Mouse (Mus musculus) layer of hippocampus, adult 8-10 months (tissue): ENCODE results near the gene Acsbg2. TPM values are rescaled to one million over a fixed set of nuclear protein-coding genes. Genes with fewer than 3 reads are reported as not detected.
A peak's percentile ranks its signal among the peaks of the same experiment; 100 is the strongest.

ENCODE experiments used
- DNase-seq, 2 experiments: peaks; one replicate each; pipeline ENCODE4 v3.0.0; 2022; ENCODE audit warnings: low spot score in 2 of 2
- total RNA-seq, 4 experiments: library from RNA; stranded (reverse); gene quantifications; 2 replicates each; pipeline ENCODE4 v1.2.4; 2022

Gene Acsbg2
- total RNA-seq, 4 experiments from 2014 or later = not detected

GRCm38 (mm10) chr17:56822380-56822779 is 51.9 kb downstream of the Acsbg2 start:
- DNase-seq = no peak

- DNase-seq = peak; percentile 52
Measured at GRCm38 (mm10) chr17:56819694-56820111, 54.5 kb downstream of the Acsbg2 start.

GRCm38 (mm10) chr17:56819032-56819545 is 55.2 kb downstream of the Acsbg2 start:
- DNase-seq = no peak

- DNase-seq = no peak
Measured at GRCm38 (mm10) chr17:56818067-56818636, 56.1 kb downstream of the Acsbg2 start.

GRCm38 (mm10) chr17:56815057-56815345 is 59.2 kb downstream of the Acsbg2 start:
- DNase-seq = no peak

GRCm38 (mm10) chr17:56814316-56815056 is 59.8 kb downstream of the Acsbg2 start:
- peak; percentile 88 for DNase-seq

- DNase-seq = peak; percentile 81 to 82
Measured at GRCm38 (mm10) chr17:56810245-56810644, 64.0 kb downstream of the Acsbg2 start.

GRCm38 (mm10) chr17:56808518-56808917 is 65.7 kb downstream of the Acsbg2 start:
- peak; percentile 67 to 84 for DNase-seq

- DNase-seq = no peak
Measured at GRCm38 (mm10) chr17:56805784-56806183, 68.5 kb downstream of the Acsbg2 start.

- DNase-seq = no peak
Measured at GRCm38 (mm10) chr17:56804952-56805351, 69.3 kb downstream of the Acsbg2 start.

- DNase-seq = no peak
Measured at GRCm38 (mm10) chr17:56802065-56802464, 72.2 kb downstream of the Acsbg2 start.

- no peak for DNase-seq
Measured at GRCm38 (mm10) chr17:56799276-56799675, 75.0 kb downstream of the Acsbg2 start.

GRCm38 (mm10) chr17:56793614-56794319 is 80.5 kb downstream of the Acsbg2 start:
- no peak for DNase-seq

Other genes with a start within 250 kb of the Acsbg2 start
- 10 to 100 TPM; 56.0 to 64.2 (median 59.3) TPM for gene Lonp1, start 247.6 kb downstream of the Acsbg2 start, total RNA-seq
- 1 to 10 TPM in 2 of 4 experiments, under 1 TPM in 2; 0.48 to 1.8 (median 1.2) TPM for gene Catsperd, start 246.3 kb downstream of the Acsbg2 start, total RNA-seq
- 10 to 100 TPM; 89.0 to 93.5 (median 93.0) TPM for gene Ranbp3, start 201.2 kb downstream of the Acsbg2 start, total RNA-seq
- gene Ndufa11, start 156.7 kb downstream of the Acsbg2 start, total RNA-seq = 100 to 1,000 TPM; 161 to 224 (median 198) TPM
- 10 to 100 TPM; 10.3 to 15.4 (median 12.5) TPM for gene Vmac, start 156.4 kb downstream of the Acsbg2 start, total RNA-seq
- 1 to 10 TPM; 2.3 to 3.3 (median 2.6) TPM for gene Nrtn, start 116.9 kb downstream of the Acsbg2 start, total RNA-seq
- 10 to 100 TPM; 65.0 to 75.5 (median 71.4) TPM for gene Dus3l, start 109.7 kb downstream of the Acsbg2 start, total RNA-seq
- gene Prr22, start 104.2 kb downstream of the Acsbg2 start, total RNA-seq = 1 to 10 TPM in 3 of 4 experiments, under 1 TPM in 1; 0.68 to 1.8 (median 1.6) TPM
- gene Rfx2, start 43.4 kb downstream of the Acsbg2 start, total RNA-seq = 1 to 10 TPM; 4.3 to 6.0 (median 5.0) TPM
- gene 1700061G19Rik, start 1.0 kb upstream of the Acsbg2 start, total RNA-seq = under 1 TPM in 3 of 4 experiments, not detected in 1; 0.20 to 0.35 (median 0.27) TPM
- gene Mllt1, start 61.0 kb upstream of the Acsbg2 start, total RNA-seq = 10 to 100 TPM; 73.9 to 92.9 (median 80.6) TPM
- not detected for gene Acer1, start 107.7 kb upstream of the Acsbg2 start, total RNA-seq
- gene Clpp, start 115.9 kb upstream of the Acsbg2 start, total RNA-seq = 10 to 100 TPM; 60.9 to 70.6 (median 66.6) TPM
- 10 to 100 TPM; 24.3 to 29.5 (median 25.4) TPM for gene Alkbh7, start 122.9 kb upstream of the Acsbg2 start, total RNA-seq
- gene Pspn, start 125.6 kb upstream of the Acsbg2 start, total RNA-seq = under 1 TPM in 1 of 4 experiments, not detected in 3; 0.82 TPM
- gene Gtf2f1, start 136.8 kb upstream of the Acsbg2 start, total RNA-seq = 10 to 100 TPM; 57.0 to 64.0 (median 61.5) TPM
- gene Gm17949, start 137.0 kb upstream of the Acsbg2 start, total RNA-seq = under 1 TPM in 2 of 4 experiments, not detected in 2; 0.45 to 0.57 TPM
- 100 to 1,000 TPM; 105 to 118 (median 111) TPM for gene Khsrp, start 157.1 kb upstream of the Acsbg2 start, total RNA-seq
- not detected for gene Slc25a41, start 167.2 kb upstream of the Acsbg2 start, total RNA-seq
- gene Crb3, start 184.7 kb upstream of the Acsbg2 start, total RNA-seq = 1 to 10 TPM in 2 of 4 experiments, under 1 TPM in 2; 0.70 to 2.1 (median 1.4) TPM
- 100 to 1,000 TPM; 352 to 366 (median 355) TPM for gene Slc25a23, start 185.4 kb upstream of the Acsbg2 start, total RNA-seq
- gene Dennd1c, start 204.1 kb upstream of the Acsbg2 start, total RNA-seq = 1 to 10 TPM; 1.1 to 4.4 (median 3.0) TPM
- gene Tubb4a, start 213.3 kb upstream of the Acsbg2 start, total RNA-seq = 100 to 1,000 TPM; 500 to 601 (median 567) TPM
- gene Tnfsf9, start 230.9 kb upstream of the Acsbg2 start, total RNA-seq = 1 to 10 TPM in 3 of 4 experiments, under 1 TPM in 1; 0.49 to 1.3 (median 1.1) TPM